ENCODE assay signal across 16 mouse cellular contexts in genomic region chr13:113607371-113607770, GRCm38 (mm10). TPM values are rescaled to one million over a fixed set of nuclear protein-coding genes. Genes with fewer than 3 reads are reported as not detected.
"Had no signal": no experiment of that assay in that cellular context is flagged by ENCODE, and none has a peak within 500 bp of the region (broad histone marks: within the 10 kb centered on the region; RNA-seq: fewer than 3 reads in every experiment).

No protein-coding gene starts in this region.

- H3K4me3 ChIP-seq: left cerebral cortex, adult 2 months; limb, embryonic 10.5 days; liver, embryonic 15.5 days; myocyte; neural tube, embryonic 15.5 days; stomach, embryonic 15.5 days had no signal

- DNase-seq: kidney, postnatal 14 days; lung, adult 2 months; lung, postnatal 36 days; midbrain, embryonic 14.5 days; thymus, postnatal 4 days had no signal

- H3K36me3 ChIP-seq: neural tube, embryonic 15.5 days had no signal

- H3K9me3 ChIP-seq: limb, embryonic 10.5 days; liver, embryonic 15.5 days; neural tube, embryonic 15.5 days; stomach, embryonic 15.5 days had no signal

- H3K9ac ChIP-seq: liver, embryonic 15.5 days; neural tube, embryonic 15.5 days; stomach, embryonic 15.5 days had no signal

- ATAC-seq: lung, postnatal 0 days had no signal

- H3K27me3 ChIP-seq: liver, embryonic 15.5 days; neural tube, embryonic 15.5 days; stomach, embryonic 15.5 days had no signal

- H3K4me2 ChIP-seq: liver, embryonic 11.5 days; liver, embryonic 15.5 days; neural tube, embryonic 15.5 days; stomach, embryonic 15.5 days had no signal

- H3K27ac ChIP-seq: left cerebral cortex, adult 2 months; limb, embryonic 10.5 days; liver, embryonic 15.5 days; neural tube, embryonic 15.5 days; stomach, embryonic 15.5 days had no signal

RNA-seq across cellular contexts. Expression of gene Hspb3, which starts 56.1 kb away (rescaled TPM):
- polyA plus RNA-seq: kidney, embryonic 14.5 days; large intestine, adult 2 months; limb, embryonic 10.5 days; testis, adult 2 months had no signal
